Mouse (Mus musculus) heart, embryonic 11.5 days (tissue): ENCODE data around the gene Slc38a4. TPM values are rescaled to one million over a fixed set of nuclear protein-coding genes. Genes with fewer than 3 reads are reported as not detected.

Experiments used
- ATAC-seq: fragments of 200-750 bp; cut with Nextera tagmentation; replicated peaks from 2 replicates; pipeline ENCODE4 v1.8.0; 2017; ENCODE audit warnings: moderate library complexity; ENCODE audit not compliant: insufficient number of reproducible peaks, low FRiP score, low TSS enrichment
- H3K27ac ChIP-seq: fragments of 300-500 bp; sonication (generic); 2 replicates; pipeline ENCODE4 v1.5.1; 2014; ENCODE audit warnings: mild to moderate bottlenecking, low read depth, low read length
- H3K27me3 ChIP-seq: fragments of 300-500 bp; sonication (generic); 2 replicates; pipeline ENCODE4 v1.6.1; 2014; ENCODE audit warnings: mild to moderate bottlenecking, low read length, mixed read lengths; ENCODE audit not compliant: control insufficient read depth, insufficient read depth
- H3K36me3 ChIP-seq: fragments of 300-500 bp; sonication (generic); 2 replicates; pipeline ENCODE4 v1.6.1; 2014; ENCODE audit warnings: mild to moderate bottlenecking, low read length, moderate library complexity, mixed read lengths; ENCODE audit not compliant: control insufficient read depth, insufficient read depth
- H3K4me1 ChIP-seq: fragments of 300-500 bp; sonication (generic); 2 replicates; pipeline ENCODE4 v1.6.1; 2014; ENCODE audit warnings: low read length; ENCODE audit not compliant: control insufficient read depth, insufficient read depth
- H3K4me2 ChIP-seq: fragments of 300-500 bp; sonication (generic); 2 replicates; pipeline ENCODE4 v1.6.1; 2014; ENCODE audit warnings: mild to moderate bottlenecking, moderate library complexity
- H3K4me3 ChIP-seq: fragments of 300-500 bp; sonication (generic); 2 replicates; pipeline ENCODE4 v1.5.1; 2014; ENCODE audit warnings: low read depth, low read length
- H3K9ac ChIP-seq: fragments of 300-500 bp; sonication (generic); 2 replicates; pipeline ENCODE4 v1.6.1; 2014; ENCODE audit warnings: mild to moderate bottlenecking, low read depth, low read length, moderate library complexity
- H3K9me3 ChIP-seq: fragments of 300-500 bp; sonication (generic); replicated peaks from 2 replicates; pipeline ENCODE4 v1.6.1; 2016; ENCODE audit warnings: low read length; ENCODE audit not compliant: control insufficient read depth
- WGBS: fragments of 180-500 bp; shearing (Covaris S2); extraction: QIAGEN DNeasy Blood & Tissue Kit; methylation state at CpG from one replicate; pipeline ENCODE4 v1.1.7; 2014; ENCODE audit not compliant: insufficient replicate concordance; 5-methylcytosine and 5-hydroxymethylcytosine counted together
- polyA plus RNA-seq: library from polyadenylated mRNA; unstranded; fragments of >200 nt; fragmentation: Nextera tagmentation; extraction: Ambion mirVana; gene quantifications from 2 replicates; pipeline ENCODE4 v1.2.1, GENCODE M21; 2014

The Slc38a4 gene
- 177 and 185 TPM in 2 replicates for polyA plus RNA-seq

DNA sequence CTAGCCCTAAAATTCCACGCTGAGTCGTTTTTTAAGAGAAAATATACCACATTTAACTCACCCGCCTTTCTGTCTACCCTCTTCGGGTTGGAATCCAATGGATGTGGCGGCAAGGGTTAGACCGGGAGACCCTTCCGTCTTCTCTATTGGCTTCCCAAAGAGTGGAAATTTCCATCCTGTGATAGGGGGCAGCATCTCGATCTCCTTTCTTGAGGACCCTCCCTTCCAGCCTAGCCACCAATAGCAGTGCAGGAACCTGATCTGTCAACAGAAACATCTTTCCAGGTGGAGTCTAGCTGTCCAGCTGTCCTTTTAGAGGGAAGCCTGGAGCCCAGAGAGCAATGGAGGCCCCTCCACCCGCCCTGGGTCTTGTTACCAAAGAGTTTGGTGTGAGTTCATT, at the start of gene Slc38a4:
Slc38a4 (minus strand) TSS at position 163 of the 400 bp plus-strand sequence.
- Histone ChIP-seq H3K27me3 (no peaks in the 10 kb centered on the region), H3K4me3 (peak within 1 kb of the TSS; percentile 66), H3K27ac (peak within 1 kb of the TSS; percentile 81), H3K36me3 (no peaks in the 10 kb centered on the region), H3K9ac (peak within 1 kb of the TSS; percentile 84), H3K4me2 (peak within 1 kb of the TSS; percentile 62), H3K9me3 (peaks cover 10% of the 10 kb centered on the region; the same call in 1 of the 2 replicates), H3K4me1 (peaks cover 3% of the 10 kb centered on the region; the same call in 1 of the 2 replicates)
- peak; percentile 60; the same call in 1 of the 2 replicates for ATAC-seq
- 43% methylated on average over 9 of the region's 9 CpGs for WGBS

DNA sequence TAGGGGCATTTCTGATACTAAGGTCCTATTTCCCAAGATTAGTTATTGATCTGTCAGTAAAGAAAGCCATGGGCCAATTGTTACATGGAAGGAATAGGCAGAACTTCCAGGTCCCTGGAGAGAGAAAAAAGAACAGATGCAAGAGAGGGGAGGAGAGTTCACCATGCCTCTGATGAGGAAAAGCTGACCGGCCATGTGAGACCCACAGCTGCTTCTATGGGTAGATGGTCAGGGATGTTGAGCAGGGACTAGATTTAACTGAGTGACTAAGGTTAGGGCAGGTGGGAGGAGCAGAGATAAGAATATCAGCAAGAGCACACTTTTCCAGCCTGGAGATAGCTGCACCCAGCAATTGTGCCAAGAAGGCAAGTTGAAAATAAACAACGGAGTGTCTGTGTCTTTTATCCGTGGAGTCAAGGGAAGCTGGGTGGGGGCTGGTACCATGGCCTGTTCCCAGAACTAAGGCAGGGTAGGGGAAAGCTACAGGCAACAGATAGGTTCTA, 49.2 kb upstream of the Slc38a4 start:
- Histone ChIP-seq H3K4me2 (no peak overlapping the region), H3K36me3 (no peaks in the 10 kb centered on the region), H3K27ac (peak overlapping the region; percentile 64), H3K4me3 (no peak overlapping the region), H3K4me1 (peaks cover 38% of the 10 kb centered on the region), H3K9ac (no peak overlapping the region), H3K27me3 (no peaks in the 10 kb centered on the region), H3K9me3 (no peaks in the 10 kb centered on the region)
- no peak for ATAC-seq
- 15% methylated on average over 3 of the region's 3 CpGs for WGBS

DNA sequence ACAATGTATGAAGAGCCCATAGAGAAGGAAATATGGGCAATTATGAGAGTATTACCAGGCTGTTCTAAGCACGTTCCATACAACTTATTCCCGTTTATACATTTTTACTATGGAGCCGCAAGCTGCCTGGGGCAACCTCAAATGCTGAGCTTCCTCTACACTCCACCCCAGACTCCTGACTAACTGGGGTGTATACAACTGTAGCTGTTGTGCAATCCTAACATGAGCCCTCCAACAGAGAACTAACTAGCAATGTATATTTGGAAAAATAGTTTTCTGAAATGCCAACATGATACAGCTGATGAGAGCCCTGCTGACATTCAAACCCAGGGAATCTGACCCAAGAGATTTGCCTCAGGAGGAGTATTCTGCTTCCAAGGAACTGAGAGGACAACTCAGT, 48.3 kb upstream of the Slc38a4 start:
- Histone ChIP-seq H3K9me3 (no peaks in the 10 kb centered on the region), H3K4me1 (peaks cover 38% of the 10 kb centered on the region), H3K27ac (peak overlapping the region; percentile 64; the same call in 1 of the 2 replicates), H3K27me3 (no peaks in the 10 kb centered on the region), H3K9ac (no peak overlapping the region), H3K4me3 (no peak overlapping the region), H3K4me2 (no peak overlapping the region), H3K36me3 (no peaks in the 10 kb centered on the region)
- ATAC-seq = no peak
- 81% methylated on average over 3 of the region's 3 CpGs for whole genome bisulfite sequencing

DNA sequence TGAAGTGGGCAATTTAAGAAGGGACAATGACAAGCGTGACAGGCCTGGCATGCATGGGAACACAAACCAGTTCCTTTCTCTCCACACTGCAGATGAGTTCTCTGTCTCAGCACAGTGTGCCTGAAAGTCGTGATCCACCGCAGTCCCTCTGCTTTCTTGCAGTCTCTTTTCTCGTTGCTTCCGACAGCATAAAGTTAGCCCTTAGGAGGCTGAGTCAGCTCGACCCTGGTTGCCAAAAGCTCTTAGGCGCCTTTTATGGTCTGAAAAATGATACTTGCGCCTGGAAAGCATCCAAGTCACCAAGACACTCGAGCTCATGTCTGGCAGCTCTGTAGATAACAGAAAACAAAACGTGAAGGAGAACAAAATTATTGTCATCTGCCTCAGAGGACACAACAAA, 47.1 kb upstream of the Slc38a4 start:
- Histone ChIP-seq H3K36me3 (no peaks in the 10 kb centered on the region), H3K9ac (0 out of 2 replicates have a peak overlapping the region, but pooled peaks have one; percentile 39), H3K27ac (peak overlapping the region; percentile 95), H3K27me3 (no peaks in the 10 kb centered on the region), H3K9me3 (no peaks in the 10 kb centered on the region), H3K4me2 (peak overlapping the region; percentile 37; the same call in 1 of the 2 replicates), H3K4me1 (peaks cover 31% of the 10 kb centered on the region), H3K4me3 (no peak overlapping the region)
- 19% methylated on average over 10 of the region's 10 CpGs for WGBS
- ATAC-seq = peak; percentile 44

DNA sequence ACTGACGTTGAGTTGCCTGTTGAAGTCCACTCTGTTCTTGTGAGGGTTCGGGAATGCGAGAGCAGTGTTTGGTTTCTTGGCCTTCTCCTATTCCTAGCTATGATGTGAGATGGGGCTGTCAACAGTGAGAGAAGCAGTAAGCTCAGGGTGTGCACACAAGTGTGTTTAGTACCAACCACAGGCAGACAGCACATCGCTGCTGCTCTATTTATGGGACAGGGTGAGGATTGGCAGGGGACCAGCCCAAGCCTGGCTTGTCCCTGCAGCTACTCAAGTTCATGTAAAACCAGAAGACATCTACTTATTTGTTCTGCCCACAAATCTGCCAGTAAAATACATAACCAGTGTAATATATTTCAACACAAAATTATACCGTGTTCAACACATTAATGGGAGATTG, 46.4 kb upstream of the Slc38a4 start:
- Histone ChIP-seq H3K27me3 (no peaks in the 10 kb centered on the region), H3K27ac (peak overlapping the region; percentile 95), H3K4me3 (no peak overlapping the region), H3K4me1 (peaks cover 29% of the 10 kb centered on the region), H3K4me2 (0 out of 2 replicates have a peak overlapping the region, but pooled peaks have one; percentile 37), H3K9ac (no peak overlapping the region), H3K9me3 (no peaks in the 10 kb centered on the region), H3K36me3 (no peaks in the 10 kb centered on the region)
- WGBS = 63% methylated on average over 5 of the region's 5 CpGs
- peak; percentile 44; the same call in 1 of the 2 replicates for ATAC-seq

DNA sequence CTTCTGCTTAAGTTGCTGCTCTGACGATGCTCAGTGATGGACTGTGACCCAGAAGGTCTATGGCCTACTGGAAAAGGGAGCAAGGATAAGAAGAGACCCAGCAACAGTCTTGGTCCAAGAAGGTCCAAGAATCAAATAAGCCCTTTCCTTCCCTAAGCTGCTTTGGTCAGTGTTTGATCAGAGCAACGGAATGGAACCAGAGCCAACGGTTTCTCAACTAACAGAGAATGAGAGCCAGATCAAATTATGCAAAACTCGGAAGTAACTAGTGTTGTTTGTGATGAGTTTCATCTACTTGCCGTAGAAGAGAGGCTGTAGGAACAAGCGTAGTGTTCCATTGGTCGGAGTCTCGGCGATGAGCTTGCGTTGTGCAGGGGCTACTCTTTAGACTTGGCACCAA, 43.3 kb upstream of the Slc38a4 start:
- ATAC-seq = no peak
- Histone ChIP-seq H3K4me2 (no peak overlapping the region), H3K36me3 (no peaks in the 10 kb centered on the region), H3K27ac (no peak overlapping the region), H3K9ac (no peak overlapping the region), H3K27me3 (no peaks in the 10 kb centered on the region), H3K9me3 (peaks cover 3% of the 10 kb centered on the region; the same call in 1 of the 2 replicates), H3K4me1 (peaks cover 14% of the 10 kb centered on the region), H3K4me3 (no peak overlapping the region)
- 93% methylated on average over 10 of the region's 10 CpGs for WGBS

DNA sequence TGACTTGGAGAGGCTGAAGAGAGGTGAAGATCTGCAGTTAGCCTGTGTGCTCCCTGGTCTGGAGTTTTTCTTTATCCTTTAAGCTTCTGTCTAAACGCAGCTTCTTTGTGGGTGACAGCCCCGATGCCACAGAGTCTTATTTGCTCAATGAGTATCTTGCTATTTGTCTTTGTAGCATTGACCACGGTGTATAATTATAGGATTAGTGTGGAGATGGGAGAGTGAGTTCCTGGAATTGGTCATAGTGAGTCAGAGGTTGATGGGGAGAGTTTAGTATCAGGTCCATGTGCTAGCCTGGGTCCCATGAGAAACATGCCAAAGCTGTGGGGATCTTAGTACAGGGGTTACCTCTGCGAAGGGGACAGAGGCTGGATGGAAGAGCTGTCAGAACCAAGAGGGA, 41.8 kb upstream of the Slc38a4 start:
- no peak overlapping the region for H3K4me2 ChIP-seq
- H3K4me3 ChIP-seq = no peak overlapping the region
- peaks cover 3% of the 10 kb centered on the region; the same call in 1 of the 2 replicates for H3K9me3 ChIP-seq
- no peaks in the 10 kb centered on the region for H3K27me3 ChIP-seq
- ATAC-seq = no peak
- H3K4me1 ChIP-seq = peaks cover 9% of the 10 kb centered on the region
- H3K27ac ChIP-seq = no peak overlapping the region
- no peak overlapping the region for H3K9ac ChIP-seq
- WGBS = 76% methylated on average over 4 of the region's 4 CpGs
- no peaks in the 10 kb centered on the region for H3K36me3 ChIP-seq

DNA sequence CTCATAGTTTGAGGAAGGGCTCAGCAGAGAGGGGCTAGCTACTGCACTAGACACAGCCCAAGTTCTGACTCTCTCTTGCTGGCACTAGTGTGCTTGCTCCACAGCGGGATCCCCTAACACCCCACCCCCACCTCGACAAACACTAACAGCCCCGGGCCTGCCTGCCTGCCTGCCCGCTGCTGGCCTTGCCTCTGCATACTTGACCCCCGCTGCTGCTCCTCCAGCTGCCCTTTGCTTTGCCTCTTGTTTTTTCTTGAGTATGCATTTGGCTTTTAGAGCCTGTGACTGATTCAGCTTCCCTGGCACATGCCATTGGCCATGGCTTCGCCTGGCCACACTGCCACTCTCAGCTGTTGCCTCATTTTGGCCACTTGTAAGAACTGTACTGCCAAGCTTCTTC, 33.8 kb upstream of the Slc38a4 start:
- Histone ChIP-seq H3K4me3 (no peak overlapping the region), H3K4me1 (peaks cover 9% of the 10 kb centered on the region), H3K9ac (peak overlapping the region; percentile 43; the same call in 1 of the 2 replicates), H3K9me3 (peaks cover 3% of the 10 kb centered on the region; the same call in 1 of the 2 replicates), H3K36me3 (no peaks in the 10 kb centered on the region), H3K27me3 (no peaks in the 10 kb centered on the region), H3K4me2 (peak overlapping the region; percentile 35), H3K27ac (peak overlapping the region; percentile 57; the same call in 1 of the 2 replicates)
- 7% methylated on average over 6 of the region's 6 CpGs for WGBS
- ATAC-seq = no peak; the same call in 1 of the 2 replicates

DNA sequence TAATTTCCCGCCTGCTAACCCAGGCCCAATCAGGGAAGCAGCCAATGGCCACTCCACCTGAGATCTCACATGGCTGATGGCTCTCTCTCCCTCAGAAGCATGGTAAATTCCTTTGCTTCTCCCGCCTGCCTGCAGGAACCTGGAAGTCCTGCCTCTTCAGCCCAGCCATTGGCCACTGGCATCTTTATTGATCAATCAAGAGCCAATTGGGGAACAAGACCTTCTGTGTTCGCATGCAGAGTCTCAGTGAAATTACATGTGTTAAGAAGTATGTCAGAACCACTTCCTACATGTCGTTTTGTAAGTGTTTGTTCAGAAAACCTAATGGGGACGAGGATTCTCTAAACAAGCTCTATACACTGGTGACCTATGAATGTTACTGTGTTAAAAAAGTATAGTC, 30.1 kb upstream of the Slc38a4 start:
- ATAC-seq = no peak
- no peak overlapping the region for H3K27ac ChIP-seq
- no peaks in the 10 kb centered on the region for H3K27me3 ChIP-seq
- WGBS = 34% methylated on average over 5 of the region's 5 CpGs
- no peaks in the 10 kb centered on the region for H3K9me3 ChIP-seq
- H3K9ac ChIP-seq = 0 out of 2 replicates have a peak overlapping the region, but pooled peaks have one; percentile 28
- no peaks in the 10 kb centered on the region for H3K36me3 ChIP-seq
- H3K4me2 ChIP-seq = peak overlapping the region; percentile 24
- peaks cover 7% of the 10 kb centered on the region for H3K4me1 ChIP-seq
- H3K4me3 ChIP-seq = no peak overlapping the region
